Mouse (Mus musculus): Measurements from ENCODE around the gene B4galnt1.

B4galnt1 gene

DNA sequence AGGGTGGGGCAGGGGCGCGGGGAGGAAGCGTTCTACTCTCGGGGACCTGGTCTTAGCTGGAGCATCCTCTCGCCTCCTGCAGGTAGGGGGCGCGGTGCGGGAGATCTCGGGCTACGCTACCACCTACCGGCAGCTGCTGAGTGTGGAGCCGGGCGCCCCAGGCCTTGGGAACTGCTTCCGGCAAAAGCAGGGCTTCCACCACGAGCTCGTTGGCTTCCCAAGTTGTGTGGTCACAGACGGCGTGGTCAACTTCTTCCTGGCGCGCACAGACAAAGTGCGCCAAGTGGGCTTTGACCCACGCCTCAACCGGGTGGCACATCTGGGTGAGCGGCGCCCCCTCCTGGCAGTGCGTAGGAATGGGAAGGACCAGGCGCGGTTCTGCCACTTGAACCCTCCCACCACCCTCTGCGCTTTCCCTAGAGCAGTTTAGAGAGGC lies 5.8 kb downstream of the B4galnt1 start:
- DNase-seq (ENCODE audit: low spot score): no peak

DNA sequence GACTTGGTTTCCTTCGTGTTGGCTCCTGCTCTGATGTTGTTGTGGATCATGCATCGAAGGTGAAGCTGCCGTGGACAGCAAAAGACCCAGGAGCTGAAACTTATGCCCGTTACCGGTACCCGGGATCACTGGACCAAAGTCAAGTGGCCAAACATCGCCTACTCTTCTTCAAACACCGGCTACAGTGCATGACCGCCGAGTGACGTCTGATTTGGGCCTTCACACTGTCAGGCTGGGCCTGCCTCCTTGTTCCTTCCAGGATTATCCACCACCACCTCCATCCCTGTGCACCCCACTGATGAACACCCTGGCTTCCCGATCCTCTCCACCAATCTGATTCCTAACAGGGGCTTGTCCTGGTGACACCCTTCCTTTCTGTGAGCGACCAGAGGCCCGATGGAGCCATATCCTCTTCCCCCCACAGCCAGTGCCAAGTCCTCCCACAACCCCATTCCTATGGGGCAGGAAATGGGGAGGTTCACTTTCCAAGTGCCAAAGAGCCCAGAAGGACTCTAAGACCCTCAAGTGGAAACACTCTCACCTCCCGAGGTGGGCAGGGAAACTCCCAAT lies 6.7 kb downstream of the B4galnt1 start:
- no peak for DNase-seq (ENCODE audit: low spot score)

DNA sequence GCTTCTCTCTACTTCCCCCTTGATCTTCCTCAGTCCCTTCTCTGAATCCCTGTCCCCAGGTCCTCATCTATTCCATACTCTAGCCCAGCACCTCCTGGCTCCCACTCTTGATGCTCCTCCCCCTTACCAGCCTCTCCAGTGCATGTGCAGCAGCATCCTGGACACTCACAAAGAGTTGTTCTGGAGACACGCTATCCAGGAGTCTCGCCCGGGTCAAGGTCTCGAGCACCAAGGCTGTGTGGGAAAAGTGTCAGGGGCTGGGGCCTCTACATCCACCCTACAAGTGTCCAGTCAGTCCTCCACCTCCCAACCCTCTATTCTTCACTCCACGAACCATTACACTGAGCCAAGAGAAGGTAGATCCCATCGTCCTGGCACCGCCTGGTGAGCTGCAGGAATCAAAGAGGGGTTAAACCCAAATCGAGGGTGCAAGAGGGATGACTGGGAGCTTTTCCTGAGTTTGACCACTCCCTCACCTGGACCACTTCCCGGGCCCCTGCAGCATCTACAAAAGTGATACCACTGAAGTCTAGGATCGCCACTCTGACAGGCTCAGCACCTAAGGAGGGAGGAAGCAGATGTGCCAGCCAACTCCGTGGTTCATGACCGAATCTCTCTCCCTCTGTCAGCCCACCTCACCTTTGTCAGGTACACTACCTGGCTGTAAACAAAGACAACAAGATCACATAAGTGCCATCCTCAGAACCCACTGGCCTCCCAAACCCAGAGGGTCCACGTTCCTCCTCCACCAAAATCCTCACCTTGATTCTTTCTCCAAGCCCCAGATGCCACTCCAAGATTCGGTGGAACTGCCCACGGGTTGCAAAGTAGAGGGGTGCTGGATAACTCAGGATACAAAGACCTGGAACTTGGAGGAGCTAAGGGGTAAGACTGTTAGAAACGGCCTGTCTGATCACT lies 8.4 kb downstream of the B4galnt1 start:
- DNase-seq (ENCODE audit: low spot score): no peak

DNA sequence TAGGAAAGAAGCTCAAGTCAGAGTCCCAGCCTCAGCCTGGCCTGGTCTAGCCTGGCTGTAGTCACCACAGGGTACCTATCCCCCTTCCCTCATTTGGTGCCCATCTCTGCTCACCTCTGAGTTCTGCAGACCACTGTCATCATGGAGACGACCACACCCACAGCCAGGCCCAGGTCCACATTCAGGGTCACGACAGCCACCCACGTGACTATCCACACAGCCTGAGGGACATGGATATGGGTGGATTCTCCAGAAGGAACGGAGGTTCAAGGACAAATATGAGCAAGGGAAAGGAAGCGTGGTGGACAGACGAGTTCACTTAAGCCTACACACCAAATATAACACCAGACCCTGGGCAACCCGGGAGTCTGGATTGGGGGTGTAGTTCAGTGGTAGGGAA lies 9.1 kb downstream of the B4galnt1 start:
- no peak for DNase-seq (ENCODE audit: low spot score)

DNA sequence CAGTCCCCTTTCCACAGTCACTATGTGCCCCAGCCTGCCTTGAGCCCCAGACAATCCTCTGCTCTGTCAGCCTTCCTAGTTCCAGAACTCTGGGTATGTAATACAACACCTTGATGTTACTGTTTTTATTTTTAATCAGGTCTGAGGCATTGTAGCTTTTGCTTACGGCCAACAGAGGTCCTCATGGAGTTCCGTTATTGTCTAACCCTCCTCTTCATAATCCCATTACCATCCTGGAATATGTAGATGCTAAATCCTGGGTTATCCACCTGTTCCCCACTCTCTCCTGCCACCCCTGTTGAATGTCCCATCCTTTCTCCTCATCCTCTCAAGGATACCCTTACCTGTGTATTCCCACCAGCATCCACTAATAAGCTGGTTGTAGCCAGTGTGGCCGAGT lies 11.2 kb downstream of the B4galnt1 start:
- no peak for DNase-seq (ENCODE audit: low spot score)

DNA sequence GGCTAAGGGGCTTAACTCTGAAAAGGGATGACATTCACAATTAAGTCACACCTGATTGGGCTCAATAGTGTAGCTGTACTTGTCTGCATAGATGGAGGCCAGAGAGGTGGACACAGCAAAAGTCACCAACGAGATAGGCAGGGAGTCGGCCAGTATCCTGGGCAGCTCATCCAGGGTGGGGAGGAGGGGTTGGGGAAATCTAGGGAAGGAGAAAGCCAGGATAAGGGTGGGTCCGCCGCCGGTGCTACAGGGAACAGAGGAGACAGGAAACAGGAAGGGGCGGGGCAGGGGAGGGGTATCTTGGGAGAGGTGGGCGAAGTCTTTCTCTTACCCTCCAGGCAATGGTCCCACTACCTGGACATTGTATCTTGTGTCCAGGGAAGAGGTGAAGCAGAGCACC lies 11.7 kb downstream of the B4galnt1 start:
- no peak for DNase-seq (ENCODE audit: low spot score)

DNA sequence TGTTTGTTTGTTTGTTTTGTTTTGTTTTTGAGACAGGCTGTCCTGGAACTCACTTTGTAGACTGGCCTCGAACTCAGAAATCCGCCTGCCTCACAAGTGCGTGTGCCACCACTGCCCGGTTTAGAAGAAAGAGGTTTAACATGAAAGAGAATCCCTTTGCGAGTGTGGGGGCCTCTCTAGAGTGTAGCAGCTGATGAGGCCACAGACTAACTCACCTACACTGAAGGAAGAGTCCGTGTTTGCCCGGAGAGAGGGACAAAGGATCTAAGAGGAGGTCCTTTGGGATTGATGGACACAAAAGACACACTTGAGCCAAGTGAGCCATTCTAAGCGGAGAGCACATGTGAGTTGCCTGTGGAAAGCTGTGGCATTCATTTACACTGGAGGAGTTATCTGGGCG lies 12.2 kb downstream of the B4galnt1 start:
- no peak for DNase-seq (ENCODE audit: low spot score)

DNA sequence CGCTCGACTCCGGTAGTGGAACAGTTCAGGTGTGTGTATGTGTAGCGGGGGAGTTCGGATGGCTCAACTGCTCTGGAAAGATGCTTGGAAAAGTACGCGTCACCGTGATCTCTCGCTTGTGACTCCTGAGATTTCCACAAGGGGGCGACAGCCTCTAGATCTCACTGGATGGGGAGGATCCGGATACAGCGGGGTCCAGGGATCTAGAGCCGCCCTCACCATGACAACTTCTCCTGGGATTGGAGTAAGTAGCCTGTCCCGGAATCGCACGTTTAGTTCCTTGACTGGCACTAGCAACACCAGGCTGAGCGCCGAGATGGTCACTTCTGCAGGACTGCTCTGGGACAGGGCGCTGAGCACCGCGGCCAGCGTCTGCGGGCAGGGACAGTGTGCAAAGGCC lies 12.7 kb downstream of the B4galnt1 start:
- DNase-seq (ENCODE audit: low spot score): peak; percentile 67

DNA sequence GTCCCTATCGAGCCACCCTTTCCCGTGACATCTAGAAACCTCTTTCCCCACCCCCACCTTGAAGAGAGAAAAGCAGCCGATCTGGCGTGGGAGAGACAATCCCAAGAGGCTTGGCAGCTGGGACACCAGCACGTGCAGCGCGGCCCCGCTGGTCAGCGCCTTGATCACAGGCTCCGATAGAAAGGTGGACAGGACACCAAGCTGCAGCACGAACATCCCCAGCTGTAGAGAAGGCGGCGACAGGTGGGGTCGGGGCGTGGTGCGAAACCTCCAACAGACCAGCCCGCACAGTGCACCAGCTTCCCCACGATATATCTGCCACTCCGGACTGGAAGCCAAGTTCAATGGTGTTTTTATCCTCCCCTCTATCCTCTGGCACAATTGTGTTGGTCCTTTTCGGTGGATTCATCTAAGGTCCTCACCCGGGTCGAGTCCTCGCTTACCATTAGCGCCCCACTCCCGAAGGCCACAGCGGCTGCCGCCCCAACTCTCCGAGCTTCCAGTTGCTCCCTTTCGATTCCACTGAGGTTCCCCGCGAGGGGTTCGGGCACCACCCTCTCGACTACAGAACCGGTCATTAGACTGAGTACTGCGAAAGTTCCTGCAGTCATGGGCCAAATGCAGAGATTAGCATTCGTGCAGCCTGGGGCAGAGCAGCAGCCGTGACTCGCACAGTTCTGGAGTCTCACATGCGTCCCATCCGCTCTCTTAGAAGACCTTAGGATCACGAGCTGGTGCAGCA lies 13.4 kb downstream of the B4galnt1 start:
- DNase-seq (ENCODE audit: low spot score): no peak

DNA sequence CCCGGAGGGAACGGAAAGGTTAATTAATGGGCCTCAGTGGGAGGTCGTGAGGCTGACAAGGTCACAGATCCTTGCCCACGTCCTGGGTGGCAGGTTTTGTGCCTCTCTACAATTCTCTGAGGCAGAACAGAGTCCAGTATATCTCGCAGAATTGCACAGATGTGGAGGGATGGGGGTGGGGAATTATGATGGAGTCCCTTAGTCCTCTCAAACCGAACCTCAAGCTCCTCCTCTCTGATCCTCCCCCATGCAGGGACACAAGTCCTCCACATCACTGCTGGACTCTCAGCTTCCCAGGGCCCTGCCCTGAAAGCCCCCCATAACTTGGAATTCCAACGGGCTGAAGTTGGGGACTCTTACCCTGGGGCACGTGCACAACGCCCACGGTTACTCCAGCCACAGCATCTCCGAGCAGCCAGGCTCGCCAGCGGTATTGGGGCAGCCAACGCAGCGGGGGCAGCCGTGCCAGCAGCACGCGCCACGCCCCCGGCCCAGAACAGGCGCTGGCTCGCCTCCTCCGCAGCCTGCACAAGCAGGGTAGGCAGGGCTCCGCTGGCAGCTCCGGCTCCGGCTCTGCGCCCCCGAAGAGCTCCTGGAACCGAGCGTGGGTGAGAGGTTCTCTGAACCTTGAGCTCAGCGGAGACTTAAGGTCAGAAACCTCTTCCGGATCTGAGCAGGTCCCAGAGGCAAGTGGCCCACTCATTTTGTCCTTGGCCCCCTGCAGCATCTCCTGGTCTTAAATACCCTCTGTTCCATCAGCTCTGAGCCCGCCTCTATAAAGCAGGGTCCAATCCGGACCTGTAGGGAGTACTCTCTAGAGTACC lies 15.1 kb downstream of the B4galnt1 start, which contains the start of gene Slc26a10:
TSS of gene Slc26a10 (minus strand) at position 775 of the 824 bp plus-strand sequence.
- DNase-seq (ENCODE audit: low spot score): no peak

DNA sequence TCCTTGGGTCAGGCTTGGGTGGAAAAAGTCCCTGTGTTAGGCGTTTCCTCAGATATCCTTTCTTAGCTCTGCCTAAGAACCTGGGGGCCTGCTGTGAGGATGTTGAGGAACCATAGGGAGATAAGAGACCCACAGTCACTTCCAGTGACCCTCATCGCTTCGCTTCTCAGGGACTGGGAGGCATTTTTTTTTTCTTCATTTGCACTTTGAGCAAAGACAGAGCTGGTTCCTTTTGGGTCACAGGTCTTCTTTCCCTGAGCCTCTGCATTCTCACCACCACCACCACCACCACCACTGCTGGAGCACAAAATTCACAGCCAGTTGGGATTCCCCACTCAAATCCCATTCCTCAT lies 15.6 kb downstream of the B4galnt1 start:
- DNase-seq (ENCODE audit: low spot score): no peak

DNA sequence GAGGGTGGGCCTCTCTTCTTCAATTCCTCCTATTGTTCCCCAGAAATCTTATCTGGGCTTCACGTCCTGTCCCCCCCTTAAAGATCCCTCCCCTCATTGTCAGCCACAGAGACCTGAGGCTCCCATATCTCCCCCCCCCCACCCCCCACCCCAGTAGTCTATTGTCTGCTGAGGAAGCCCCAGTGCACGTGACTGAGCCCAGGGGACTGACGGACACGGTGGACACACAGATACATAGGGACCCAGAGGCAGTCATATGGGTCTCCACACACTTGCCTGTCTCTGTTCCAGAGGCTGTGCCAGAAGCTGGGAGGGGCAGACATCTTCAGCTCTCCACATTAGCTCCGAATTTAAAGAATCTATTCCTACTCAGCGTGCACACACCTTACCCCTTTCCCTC lies 16.5 kb downstream of the B4galnt1 start:
- no peak for DNase-seq (ENCODE audit: low spot score)

DNA sequence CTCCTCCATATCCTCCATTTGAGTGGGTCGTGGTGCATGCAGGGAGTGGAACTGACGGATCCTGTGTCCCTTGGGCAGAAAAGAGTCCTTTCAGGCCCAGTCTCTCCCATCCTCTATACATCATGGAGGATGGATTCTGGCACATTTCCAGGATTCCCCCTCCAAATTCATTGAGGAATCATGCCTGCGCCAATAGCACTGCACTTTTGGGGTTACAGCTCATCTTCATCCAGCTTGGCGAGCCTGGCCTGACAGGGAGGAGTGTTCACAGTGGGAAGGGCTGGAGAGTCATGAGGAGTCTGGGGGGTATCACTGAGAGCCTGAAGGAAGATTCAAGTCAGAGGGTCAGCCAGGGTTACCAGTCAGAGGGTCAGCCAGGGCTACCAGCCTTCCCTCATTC lies 17.6 kb downstream of the B4galnt1 start:
- no peak for DNase-seq (ENCODE audit: low spot score)

DNA sequence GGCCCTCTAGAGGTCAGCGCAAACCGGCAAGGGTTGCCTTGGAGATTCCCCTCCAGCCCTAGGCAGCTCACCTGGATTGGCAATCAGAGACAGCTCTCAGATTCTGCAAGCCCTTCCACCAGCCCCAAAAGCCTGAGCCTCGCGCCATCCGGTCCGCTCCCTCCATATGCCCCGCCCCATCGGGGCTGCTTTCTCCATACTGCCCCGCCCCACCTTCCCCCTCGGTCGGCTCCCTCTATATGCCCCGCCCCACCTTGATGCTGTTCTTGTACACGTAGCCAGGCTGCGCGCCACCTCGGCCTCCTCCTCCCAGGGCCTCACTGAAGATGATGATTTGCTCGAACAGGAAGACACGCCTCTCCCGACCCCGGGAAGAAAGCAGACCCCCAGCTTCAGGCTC lies 18.7 kb downstream of the B4galnt1 start:
- no peak for DNase-seq (ENCODE audit: low spot score)

DNA sequence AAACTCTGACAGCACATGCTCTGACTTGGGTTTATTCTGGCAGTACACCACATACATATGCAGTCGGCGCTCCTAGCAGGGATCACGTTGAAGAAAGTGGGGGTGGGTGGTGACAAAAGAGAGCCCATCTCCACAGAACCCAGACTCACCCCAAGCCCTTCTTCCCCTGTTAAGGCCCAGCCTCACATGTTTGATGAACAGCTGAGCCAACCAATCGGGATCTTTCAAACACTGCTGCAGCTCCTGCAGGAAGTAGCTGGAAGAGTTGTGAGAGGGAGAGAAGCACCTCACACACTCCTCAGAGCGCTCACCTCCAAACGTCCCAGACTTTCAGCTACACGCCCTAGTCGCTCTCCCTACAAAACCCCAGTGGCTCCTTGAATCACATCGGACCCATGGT lies 20.1 kb downstream of the B4galnt1 start:
- no peak for DNase-seq (ENCODE audit: low spot score)

DNA sequence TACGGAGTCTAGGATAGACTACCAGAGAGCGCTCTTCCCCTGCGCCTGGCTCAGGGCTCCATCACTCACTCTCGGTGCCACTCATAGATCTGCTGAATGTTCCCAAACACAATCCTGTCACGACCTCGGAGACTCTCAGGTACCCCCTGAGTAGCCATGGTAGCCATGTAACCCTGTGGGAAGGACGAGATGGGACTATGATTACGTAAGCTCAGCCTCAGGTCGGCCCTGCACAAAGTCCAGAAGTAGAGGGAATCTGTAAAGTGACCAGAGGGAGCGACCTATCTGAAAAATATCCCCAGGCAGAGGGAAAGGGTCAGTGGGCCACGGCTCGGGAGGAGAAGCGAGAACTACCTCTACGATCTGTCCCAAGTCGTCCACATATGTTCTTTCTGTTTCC lies 20.5 kb downstream of the B4galnt1 start:
- no peak for DNase-seq (ENCODE audit: low spot score)

DNA sequence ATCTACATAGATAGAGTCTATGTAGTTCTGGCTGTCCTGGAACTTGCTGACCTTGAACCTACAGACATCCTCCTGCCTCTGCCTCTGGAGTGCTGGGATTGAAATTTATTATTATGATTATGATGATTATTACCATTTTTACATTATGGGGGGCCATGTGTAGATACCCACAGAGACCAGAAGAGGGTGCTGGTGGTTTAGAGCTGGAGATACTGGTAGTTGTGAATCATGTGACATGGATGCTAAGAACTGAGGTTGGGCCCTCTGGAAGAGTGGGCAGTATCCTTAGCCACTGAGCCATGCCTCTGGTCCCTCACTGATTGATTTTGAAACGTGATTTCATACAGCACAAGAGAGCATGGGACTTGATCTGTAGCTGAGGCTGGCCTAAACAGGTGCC lies 21.4 kb downstream of the B4galnt1 start:
- no peak for DNase-seq (ENCODE audit: low spot score)

DNA sequence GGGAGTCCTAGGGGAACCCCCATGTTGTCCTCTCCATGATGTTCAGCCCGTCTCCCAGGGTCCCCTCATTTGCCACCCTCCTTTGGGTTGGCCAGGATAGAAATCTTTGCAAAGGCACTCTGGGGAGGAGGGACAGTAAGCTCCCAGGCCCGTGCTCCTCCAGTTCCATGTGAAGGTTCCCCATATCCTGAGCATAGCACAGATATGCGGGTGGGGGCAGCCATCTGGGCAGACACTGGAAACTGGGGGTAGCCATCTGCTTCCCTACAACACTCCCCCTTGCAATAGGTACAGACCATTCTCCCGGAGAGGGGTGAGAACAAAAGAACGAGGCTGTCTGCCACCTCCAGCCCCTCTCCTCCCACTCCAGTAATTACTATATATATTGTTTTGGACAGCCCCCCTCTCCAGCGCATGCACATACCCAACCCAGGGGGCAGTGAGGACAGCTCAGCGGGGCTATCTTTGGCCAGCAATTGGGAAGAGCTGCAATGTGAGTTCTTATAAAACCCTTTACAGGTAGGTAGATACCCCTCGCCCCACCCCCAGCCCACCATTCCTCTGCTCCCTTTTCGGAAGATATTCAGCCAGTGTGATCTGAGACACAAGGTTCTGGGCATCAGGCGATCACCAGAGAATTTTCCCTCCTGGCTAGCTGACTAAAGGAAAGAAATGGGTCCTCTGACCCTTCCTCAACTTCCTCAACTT lies 22.5 kb downstream of the B4galnt1 start:
- no peak for DNase-seq (ENCODE audit: low spot score)

DNA sequence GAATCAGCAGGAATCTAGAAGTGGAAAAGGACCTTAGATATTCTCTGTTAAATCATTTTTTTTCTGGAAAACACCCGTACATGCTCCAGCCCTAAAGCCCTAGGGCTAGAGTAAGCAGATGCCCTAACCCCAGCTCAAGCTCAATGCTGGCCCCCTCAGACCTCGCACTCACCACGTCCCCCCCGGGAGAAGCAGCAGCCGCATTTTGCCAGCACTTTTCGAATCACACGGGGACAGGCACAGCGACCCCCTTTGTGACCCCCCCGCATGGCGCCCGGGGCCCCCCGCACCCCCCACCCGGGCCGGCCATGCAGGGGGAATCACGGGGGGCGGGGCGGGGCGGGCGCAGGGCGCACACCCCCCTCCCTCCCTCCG lies 23.0 kb downstream of the B4galnt1 start:
- DNase-seq (ENCODE audit: low spot score): no peak

DNA sequence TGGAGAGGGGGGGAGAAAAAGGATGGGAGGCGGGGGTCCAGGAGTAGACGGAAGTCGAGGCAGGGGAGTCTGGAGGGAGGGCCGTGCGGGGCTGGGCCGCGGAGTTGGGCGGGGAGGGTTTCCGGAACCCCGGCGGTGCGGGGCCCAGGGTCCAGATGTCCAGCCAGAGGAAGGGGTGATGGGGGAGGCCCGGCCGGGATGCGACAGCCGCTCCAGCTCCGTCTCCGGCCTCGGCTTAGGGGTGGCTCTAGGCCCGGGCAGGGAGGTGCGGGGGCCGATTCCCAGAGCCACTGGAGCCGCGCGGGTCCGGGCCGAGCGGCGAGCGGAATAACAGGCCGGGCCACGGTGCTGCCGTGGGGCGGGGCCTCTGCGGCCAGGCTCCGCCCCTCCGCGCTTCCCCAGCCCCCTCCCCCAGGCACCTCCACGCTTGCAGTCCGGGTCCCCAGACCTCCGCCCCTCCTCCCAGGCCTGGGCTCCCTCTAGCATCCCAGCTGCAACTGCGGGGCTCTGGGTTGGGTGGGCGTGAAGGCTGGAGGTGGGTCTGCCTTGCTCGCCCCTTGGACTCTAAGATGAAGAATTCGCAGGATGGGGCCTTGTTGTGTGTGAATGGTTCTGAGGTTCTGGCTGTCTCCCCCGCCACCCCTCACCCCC lies 23.6 kb downstream of the B4galnt1 start:
- DNase-seq (ENCODE audit: low spot score): no peak

DNA sequence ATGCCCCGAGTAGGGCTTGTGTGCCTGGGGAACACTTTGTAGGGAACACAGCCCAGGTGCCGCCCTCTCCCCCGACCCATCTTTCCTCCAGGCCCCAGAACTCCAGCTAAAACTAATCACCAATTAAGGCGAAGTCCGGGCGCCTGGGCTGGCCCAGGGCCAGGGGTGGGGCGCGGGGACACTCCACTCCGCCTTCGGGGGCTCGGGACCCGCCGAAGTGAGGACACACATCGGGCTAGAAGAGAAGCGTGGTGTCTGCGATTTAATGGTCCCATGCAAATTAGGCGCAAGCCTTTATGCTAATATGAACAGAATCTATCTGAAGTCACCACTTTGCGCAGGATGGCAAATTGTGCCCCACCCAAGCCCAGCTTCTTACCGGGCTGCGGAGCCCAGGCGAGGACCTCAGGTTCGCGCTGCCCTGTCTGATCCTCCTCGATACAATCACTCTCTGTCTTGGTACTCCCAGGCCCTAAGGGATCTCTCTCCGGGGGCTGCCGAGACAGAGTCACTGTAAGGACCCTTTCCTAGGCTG lies 24.2 kb downstream of the B4galnt1 start:
- no peak for DNase-seq (ENCODE audit: low spot score)

Data from left cerebral cortex, adult 11 months (tissue).